Mouse (Mus musculus) cerebellum, postnatal 10 days (tissue): ENCODE data around the gene Numa1.
A peak's percentile ranks its signal among the peaks of the same experiment; 100 is the strongest.
"Not testable (repeated sequence)": the region's sequence is repeated elsewhere in the genome, so short reads cannot be mapped to it uniquely, and the experiment has no call there.

ENCODE experiments used
- DNase-seq, 2 experiments: peaks; one replicate each; pipeline ENCODE4 v3.0.0; 2021; ENCODE audit warnings: mixed read lengths in 2 of 2

The Numa1 gene

DNA sequence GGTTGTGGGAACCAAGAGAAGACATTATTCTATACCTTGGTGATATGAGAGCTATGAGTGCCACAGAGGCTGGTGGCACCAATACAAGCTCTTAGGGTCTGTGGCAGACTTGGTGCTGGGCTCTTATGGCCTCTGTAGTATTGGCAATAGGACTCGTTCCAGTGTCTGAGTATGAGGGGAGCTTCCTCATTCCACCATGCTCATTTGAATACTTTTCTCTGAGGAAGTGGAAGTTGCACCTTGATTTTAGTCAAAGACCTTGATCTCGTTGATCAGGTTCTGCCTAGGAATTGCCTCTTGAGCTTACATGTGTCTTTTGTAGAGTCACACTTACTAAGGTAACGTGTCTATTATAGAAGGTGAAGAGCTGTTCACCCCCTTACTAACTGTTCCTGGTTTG lies 60.3 kb downstream of the Numa1 start:
- no peak for DNase-seq

GRCm38 (mm10) chr7:101998194-101998927 lies 64.5 kb downstream of the Numa1 start:
- DNase-seq, result peak; percentile 97 to 98

DNA sequence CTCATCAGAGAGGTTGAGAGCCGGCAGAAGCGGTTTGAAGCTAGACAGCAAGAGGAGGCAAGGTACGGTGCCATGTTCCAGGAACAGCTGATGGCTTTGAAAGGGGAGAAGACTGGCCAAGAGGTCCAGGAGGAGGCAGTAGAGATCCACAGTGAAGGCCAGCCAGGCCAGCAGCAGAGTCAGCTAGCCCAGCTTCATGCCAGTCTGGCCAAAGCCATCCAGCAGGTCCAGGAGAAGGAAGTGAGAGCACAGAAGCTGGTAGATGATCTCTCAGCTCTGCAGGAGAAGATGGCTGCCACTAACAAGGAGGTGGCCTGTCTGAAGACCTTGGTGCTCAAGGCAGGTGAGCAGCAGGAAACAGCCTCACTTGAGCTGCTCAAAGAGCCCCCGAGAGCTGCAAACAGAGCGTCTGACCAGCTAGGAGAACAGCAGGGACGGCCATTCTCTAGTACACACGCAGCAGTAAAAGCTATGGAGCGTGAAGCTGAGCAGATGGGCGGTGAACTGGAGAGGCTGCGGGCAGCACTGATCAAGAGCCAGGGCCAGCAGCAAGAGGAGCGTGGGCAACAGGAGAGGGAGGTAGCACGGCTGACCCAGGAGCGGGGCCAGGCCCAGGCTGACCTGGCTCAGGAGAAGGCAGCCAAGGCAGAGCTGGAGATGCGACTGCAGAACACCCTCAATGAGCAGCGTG lies 65.7 kb downstream of the Numa1 start:
- peak; percentile 78 to 82 for DNase-seq

DNA sequence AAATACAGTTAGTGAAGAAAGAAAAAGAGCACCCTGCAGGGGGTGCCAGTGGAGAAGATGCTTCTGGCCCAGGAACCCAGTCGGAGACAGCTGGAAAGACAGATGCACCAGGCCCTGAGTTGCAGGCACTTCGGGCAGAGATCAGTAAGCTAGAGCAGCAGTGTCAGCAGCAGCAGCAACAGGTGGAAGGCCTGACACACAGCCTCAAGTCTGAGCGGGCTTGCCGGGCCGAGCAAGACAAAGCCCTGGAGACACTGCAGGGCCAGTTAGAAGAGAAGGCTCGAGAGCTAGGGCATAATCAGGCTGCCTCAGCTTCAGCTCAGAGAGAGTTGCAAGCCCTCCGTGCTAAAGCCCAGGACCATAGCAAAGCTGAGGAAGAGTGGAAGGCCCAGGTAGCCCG lies 66.4 kb downstream of the Numa1 start:
- DNase-seq, result peak in 1 of 2 experiments; percentile 55

- DNase-seq, result peak; percentile 80 to 85
Observed at GRCm38 (mm10) chr7:102000921-102001630, 67.2 kb downstream of the Numa1 start.

- no peak for DNase-seq
Observed at GRCm38 (mm10) chr7:102006520-102006919, 72.6 kb downstream of the Numa1 start.

GRCm38 (mm10) chr7:102011855-102012254 lies 77.9 kb downstream of the Numa1 start:
- peak; percentile 40 for DNase-seq

- no peak for DNase-seq
Observed at GRCm38 (mm10) chr7:102013416-102013815, 79.5 kb downstream of the Numa1 start.

- no peak for DNase-seq
Observed at GRCm38 (mm10) chr7:102014995-102015394, 81.1 kb downstream of the Numa1 start.

DNA sequence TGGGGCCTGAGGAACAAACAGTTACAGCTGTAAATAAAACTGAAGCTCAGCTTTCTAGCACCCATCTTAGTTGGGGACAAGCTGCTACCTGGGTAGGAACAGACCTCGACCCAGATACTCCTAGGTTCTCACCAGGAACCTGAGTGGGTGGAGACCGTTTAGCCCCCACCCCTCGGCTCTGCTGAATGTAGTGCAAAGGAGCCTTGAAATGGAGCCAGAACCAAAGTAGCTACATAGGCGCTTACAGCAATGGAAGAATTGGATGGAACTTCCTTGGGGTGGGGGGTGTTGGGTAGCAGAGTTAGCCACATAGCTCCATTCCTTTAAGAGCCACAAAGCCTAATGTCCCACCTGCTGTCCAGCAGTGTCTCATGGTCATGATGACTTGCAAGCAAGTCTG lies 83.0 kb downstream of the Numa1 start:
- no peak for DNase-seq

DNA sequence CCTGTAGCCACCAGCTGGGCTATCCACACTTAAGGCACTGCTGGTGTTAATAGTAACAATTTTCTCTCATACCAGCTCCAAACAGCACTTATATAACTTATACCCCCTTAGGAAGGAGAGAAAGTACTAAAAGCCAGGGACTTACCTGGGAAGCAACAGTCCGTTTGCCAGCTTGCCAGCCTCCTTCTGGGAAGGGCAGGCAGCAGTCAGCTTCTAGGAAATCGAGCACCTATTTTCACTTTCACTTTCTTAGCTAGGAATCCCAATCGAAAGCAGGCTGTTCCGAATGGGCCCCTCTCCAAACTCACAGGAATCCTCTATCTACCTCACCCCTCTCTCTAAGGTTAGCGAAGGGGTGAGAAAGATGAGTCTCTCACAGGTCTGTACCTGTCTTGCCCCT lies 83.5 kb downstream of the Numa1 start:
- no peak for DNase-seq

GRCm38 (mm10) chr7:102018034-102018433 lies 84.1 kb downstream of the Numa1 start:
- DNase-seq, result peak; percentile 29 to 44

DNA sequence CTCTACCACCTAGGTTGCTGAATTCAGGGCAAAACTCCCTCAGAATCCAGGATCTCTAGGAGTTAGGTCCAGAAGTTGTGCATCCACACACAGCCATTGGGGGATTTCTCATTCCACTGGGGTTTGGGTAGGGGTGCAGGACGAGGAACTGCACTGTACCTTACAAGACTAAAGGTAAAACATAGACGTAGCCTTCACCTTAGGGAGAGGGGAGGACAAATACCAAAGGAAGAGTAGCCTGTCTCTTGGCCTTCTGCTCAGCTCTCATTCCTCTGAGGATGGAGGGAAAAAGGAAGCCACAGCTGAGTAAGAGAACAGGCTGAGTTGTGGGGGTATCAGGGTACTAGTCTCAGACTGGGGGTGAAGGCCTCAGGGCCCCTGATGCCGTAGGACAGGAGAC lies 84.7 kb downstream of the Numa1 start, which contains the start of gene Il18bp:
Gene Il18bp, minus strand, starts transcription at position 101 of the 400 bp plus-strand sequence.
- no peak for DNase-seq

GRCm38 (mm10) chr7:102019362-102019761 lies 85.5 kb downstream of the Numa1 start:
- DNase-seq, result no peak

GRCm38 (mm10) chr7:102020934-102021333 lies 87.0 kb downstream of the Numa1 start:
- DNase-seq, result not testable (repeated sequence)

GRCm38 (mm10) chr7:102023821-102024220 lies 89.9 kb downstream of the Numa1 start:
- no peak for DNase-seq

DNA sequence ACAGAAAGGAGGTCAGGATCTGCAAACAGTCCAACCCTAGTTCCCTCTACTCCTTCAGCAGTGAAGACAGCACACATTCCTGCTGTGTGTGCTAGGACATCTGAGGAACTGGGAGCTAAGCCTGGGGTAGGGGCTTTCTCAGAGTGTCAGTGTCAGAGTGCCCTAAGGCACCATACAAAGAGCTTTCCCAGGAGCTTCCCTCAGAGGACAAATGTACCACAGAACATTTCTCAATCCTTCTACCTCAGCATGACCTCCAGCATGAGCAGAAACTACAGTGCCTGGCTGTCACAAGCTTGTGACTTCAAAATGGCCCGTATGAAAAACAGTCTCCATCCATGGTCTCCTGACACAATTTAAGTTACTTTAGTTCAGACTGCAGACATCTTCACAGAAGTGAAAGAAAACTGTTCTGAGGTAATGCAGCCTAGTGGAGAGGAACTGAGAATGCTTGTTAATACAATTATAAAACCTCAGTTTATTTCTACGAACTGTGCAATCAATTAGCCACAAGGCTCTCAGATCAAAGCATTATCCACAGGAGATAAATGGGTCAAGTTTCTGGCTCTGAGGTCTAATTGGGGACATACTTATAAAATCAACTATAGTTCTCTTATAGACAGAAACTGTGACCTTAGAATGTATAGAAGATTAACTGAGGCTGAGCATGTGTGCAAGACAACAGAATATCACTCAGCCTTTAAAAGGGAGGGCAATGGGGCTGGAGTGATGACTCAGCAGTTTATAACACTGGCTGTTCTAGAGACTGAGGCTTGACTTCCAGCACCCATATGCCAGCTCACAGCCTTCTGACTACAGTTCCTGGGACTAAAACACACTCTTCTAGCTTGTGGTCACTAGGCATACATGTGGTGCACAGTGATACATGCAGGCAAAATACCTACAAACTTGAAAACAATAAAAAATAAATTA lies 91.5 kb downstream of the Numa1 start:
- no peak for DNase-seq

DNA sequence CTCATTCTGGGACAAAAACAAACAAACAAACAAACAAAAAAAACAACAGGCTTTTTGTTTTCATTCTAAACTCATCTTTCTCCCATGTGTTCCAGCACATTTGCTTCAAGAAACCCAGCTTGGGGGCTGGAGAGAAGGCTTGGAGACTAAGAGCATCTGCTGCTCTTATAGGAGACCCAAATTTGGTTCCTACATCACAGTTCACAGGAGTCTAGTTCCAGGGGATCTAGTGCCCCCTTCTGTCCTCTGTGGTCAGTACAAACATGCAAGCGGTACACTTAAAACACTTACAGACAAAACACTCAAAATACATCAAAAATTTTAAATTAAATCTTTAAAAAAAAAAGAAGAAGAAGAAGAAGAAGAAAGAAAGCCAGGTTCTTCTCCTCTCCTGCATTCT lies 101.0 kb downstream of the Numa1 start:
- peak; percentile 47 to 50 for DNase-seq

GRCm38 (mm10) chr7:102035534-102035933 lies 101.6 kb downstream of the Numa1 start:
- no peak for DNase-seq

DNA sequence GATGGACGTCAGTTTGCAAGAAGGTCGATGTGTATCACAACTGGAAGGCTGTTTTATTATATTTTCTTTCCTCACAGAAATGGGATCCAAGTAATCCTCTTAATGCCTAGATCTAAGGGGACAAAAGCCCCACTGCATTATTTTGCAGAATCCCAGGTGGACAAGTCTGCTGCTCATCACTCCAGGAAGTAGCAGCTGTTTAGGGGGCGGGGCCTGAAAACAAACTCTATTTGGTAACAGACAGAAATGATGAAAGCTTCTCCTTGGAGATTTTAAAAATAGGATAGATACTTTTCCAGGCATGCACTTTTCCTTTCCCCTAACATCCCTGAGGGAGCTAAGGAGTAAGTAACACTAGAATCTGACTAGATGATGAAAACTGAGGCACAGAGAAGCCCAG lies 103.4 kb downstream of the Numa1 start:
- DNase-seq, result no peak

GRCm38 (mm10) chr7:102042314-102042713 lies 108.4 kb downstream of the Numa1 start:
- no peak for DNase-seq

DNA sequence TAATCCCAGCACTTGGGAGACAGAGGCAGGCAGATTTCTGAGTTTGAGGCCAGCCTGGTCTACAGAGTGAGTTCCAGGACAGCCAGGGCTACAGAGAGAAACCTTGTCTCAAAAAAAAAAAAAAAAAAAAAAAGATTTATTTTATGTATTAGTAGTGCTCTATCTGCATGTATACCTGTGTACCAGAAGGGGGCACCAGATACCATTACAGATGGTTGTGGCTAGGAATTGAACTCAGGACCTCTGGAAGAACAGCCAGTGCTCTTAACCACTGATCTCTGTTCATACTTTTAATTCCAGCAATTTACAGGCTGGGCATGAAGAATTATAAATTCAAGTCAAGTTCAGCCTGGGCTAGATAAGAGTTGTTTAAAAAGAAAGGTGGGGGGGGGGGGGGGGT lies 114.6 kb downstream of the Numa1 start:
- DNase-seq, result not testable (repeated sequence)
